Mouse (Mus musculus): ENCODE results near the gene Aptx. TPM values are rescaled to one million over a fixed set of nuclear protein-coding genes. Genes with fewer than 3 reads are reported as not detected.

The Aptx gene
- polyA plus RNA-seq, 1 experiment from 2014 or later, result 21.2 TPM

DNA sequence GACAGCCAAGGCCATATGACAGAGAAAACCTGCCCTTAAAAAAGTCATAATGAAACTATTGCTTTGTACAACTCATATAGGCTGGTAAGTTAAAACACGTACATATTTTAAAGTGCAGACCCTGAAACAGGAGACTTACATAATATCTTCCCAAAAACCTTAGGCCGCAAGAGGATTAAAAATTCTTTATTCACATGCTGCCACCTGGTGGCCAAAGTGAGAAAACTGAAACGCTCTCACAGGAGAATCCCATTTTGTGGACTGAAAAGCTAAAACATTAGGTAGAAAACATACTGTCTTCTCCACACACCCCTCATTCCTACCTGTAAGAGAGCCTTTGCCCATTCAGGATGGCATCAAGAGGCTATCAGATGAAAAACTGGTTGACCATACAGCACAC is 21.1 kb downstream of the Aptx start:
- Histone ChIP-seq H3K9me3 (ENCODE audit: control insufficient read depth, low read length) (no peaks in the 10 kb centered on the region), H3K27ac (replicated peaks) (no peak overlapping the region), H3K4me3 (ENCODE audit: low read depth, low read length) (no peak overlapping the region), H3K9ac (ENCODE audit: low read length) (no peak overlapping the region), H3K36me3 (ENCODE audit: control insufficient read depth, insufficient read depth, low read length) (peaks cover 3% of the 10 kb centered on the region; the same call in 1 of the 2 replicates), H3K4me1 (replicated peaks; ENCODE audit: control insufficient read depth, insufficient read depth) (no peaks in the 10 kb centered on the region), H3K27me3 (ENCODE audit: control insufficient read depth, insufficient read depth, low read length) (no peaks in the 10 kb centered on the region), H3K4me2 (replicated peaks; ENCODE audit: low read depth) (no peak overlapping the region)
- no peak for ATAC-seq (ENCODE audit: low FRiP score, low TSS enrichment)
- peak; percentile 38 for DNase-seq (ENCODE audit: low spot score)
- WGBS, result 9% methylated on average over 3 of the region's 3 CpGs
- TF ChIP-seq CTCF (IDR thresholded peaks at IDR 0.05; ENCODE audit: low read depth) (peak; percentile 82), EP300 (optimal IDR thresholded peaks at IDR 0.05) (no peak)

DNA sequence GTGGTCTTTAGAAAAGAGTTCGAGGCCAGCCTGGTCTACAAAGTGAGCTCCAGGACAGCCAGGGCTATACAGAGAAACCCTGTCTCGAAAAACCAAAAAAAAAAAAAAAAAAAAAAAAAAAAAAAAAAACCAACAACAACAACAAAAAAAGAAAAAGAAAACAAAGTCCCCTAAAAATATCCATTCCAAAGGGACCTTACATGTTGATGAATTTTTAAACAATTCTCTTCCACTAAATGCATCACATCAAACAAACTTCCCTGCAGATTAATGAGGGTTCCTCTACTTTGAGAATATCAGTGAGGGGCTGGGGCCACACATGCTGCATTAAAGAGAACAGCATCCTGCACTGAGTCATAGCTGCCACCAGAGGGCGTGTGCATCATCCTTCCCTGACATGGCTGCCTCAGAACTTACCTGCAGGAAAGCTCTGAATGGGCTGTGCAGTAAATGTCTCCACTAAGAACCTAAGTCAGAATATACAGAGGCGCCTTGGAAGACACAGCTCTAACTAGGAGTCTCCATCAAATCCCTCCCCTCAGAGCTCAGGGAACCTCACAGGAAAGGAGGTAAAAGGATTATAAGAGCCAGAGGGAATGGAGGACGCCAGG is 22.6 kb downstream of the Aptx start:
- no peaks in the 10 kb centered on the region for H3K4me1 ChIP-seq (replicated peaks; ENCODE audit: control insufficient read depth, insufficient read depth)
- DNase-seq (ENCODE audit: low spot score) (peak; percentile 38), ATAC-seq (ENCODE audit: low FRiP score, low TSS enrichment) (no peak)
- H3K9me3 ChIP-seq (ENCODE audit: control insufficient read depth, low read length), result no peaks in the 10 kb centered on the region
- no peak for TF ChIP-seq EP300 (optimal IDR thresholded peaks at IDR 0.05)
- peak; percentile 84 for TF ChIP-seq CTCF (IDR thresholded peaks at IDR 0.05; ENCODE audit: low read depth)
- no peak overlapping the region for H3K27ac ChIP-seq (replicated peaks)
- H3K4me3 ChIP-seq (ENCODE audit: low read depth, low read length), result no peak overlapping the region
- no peaks in the 10 kb centered on the region for H3K27me3 ChIP-seq (ENCODE audit: control insufficient read depth, insufficient read depth, low read length)
- 44% methylated on average over 5 of the region's 5 CpGs for WGBS
- H3K36me3 ChIP-seq (ENCODE audit: control insufficient read depth, insufficient read depth, low read length), result no peaks in the 10 kb centered on the region
- H3K9ac ChIP-seq (ENCODE audit: low read length), result no peak overlapping the region
- no peak overlapping the region for H3K4me2 ChIP-seq (replicated peaks; ENCODE audit: low read depth)

DNA sequence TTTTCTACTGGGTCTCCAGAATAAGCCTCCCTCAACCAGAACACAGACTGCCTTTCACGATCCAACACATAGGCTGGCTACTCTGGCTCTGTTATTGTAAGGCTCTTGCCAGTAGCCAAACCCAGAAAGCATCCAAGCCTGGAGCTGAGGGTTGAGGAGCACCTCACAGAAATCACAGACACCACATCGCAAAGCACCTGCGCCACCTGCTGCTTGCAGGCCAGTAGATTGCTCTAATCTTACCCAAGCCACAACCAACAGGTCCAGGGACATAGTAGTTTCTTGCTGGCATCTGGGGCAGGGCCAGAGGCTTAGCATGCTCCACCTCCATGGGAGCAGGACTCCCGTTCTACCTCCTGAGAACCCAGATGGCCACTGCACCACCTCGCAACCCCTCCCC is 25.9 kb downstream of the Aptx start:
- Histone ChIP-seq H3K27me3 (ENCODE audit: control insufficient read depth, insufficient read depth, low read length) (no peaks in the 10 kb centered on the region), H3K36me3 (ENCODE audit: control insufficient read depth, insufficient read depth, low read length) (no peaks in the 10 kb centered on the region), H3K9ac (ENCODE audit: low read length) (no peak overlapping the region), H3K9me3 (ENCODE audit: control insufficient read depth, low read length) (no peaks in the 10 kb centered on the region), H3K4me1 (replicated peaks; ENCODE audit: control insufficient read depth, insufficient read depth) (no peaks in the 10 kb centered on the region), H3K4me3 (ENCODE audit: low read depth, low read length) (no peak overlapping the region), H3K4me2 (replicated peaks; ENCODE audit: low read depth) (no peak overlapping the region), H3K27ac (replicated peaks) (no peak overlapping the region)
- TF ChIP-seq CTCF (IDR thresholded peaks at IDR 0.05; ENCODE audit: low read depth) (peak; percentile 75), EP300 (optimal IDR thresholded peaks at IDR 0.05) (no peak)
- whole genome bisulfite sequencing, result 41% methylated on average over 5 of the region's 5 CpGs
- DNase-seq (ENCODE audit: low spot score) (peak; percentile 63), ATAC-seq (ENCODE audit: low FRiP score, low TSS enrichment) (0 out of 2 replicates have a peak, but pooled peaks have one; percentile 21)

DNA sequence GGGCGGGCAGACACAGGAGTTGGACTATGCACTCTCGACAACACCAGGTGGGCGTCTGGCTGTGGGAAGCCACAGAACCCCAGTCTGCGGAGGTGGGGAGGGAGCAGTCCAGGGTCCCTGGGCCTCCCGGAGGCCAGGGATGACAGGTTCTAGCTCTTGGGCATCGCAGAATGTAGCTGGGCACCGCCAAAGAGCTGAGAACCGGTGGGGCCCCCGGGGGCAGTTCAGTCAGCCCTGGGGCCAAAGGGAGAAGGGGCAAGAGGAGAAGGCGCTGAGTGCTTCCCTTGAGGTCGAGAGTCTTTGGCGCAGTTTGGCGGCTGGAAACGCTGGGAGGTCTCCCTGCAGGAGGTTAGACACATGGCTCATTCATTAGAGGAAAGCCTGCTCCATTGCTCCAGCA is 26.7 kb downstream of the Aptx start:
- Histone ChIP-seq H3K4me1 (replicated peaks; ENCODE audit: control insufficient read depth, insufficient read depth) (no peaks in the 10 kb centered on the region), H3K9ac (ENCODE audit: low read length) (no peak overlapping the region), H3K36me3 (ENCODE audit: control insufficient read depth, insufficient read depth, low read length) (no peaks in the 10 kb centered on the region), H3K4me2 (replicated peaks; ENCODE audit: low read depth) (no peak overlapping the region), H3K27me3 (ENCODE audit: control insufficient read depth, insufficient read depth, low read length) (no peaks in the 10 kb centered on the region), H3K4me3 (ENCODE audit: low read depth, low read length) (no peak overlapping the region), H3K27ac (replicated peaks) (no peak overlapping the region), H3K9me3 (ENCODE audit: control insufficient read depth, low read length) (no peaks in the 10 kb centered on the region)
- TF ChIP-seq EP300 (optimal IDR thresholded peaks at IDR 0.05) (no peak), CTCF (IDR thresholded peaks at IDR 0.05; ENCODE audit: low read depth) (no peak)
- DNase-seq (ENCODE audit: low spot score) (no peak), ATAC-seq (ENCODE audit: low FRiP score, low TSS enrichment) (no peak)
- 24% methylated on average over 14 of the region's 14 CpGs for WGBS

DNA sequence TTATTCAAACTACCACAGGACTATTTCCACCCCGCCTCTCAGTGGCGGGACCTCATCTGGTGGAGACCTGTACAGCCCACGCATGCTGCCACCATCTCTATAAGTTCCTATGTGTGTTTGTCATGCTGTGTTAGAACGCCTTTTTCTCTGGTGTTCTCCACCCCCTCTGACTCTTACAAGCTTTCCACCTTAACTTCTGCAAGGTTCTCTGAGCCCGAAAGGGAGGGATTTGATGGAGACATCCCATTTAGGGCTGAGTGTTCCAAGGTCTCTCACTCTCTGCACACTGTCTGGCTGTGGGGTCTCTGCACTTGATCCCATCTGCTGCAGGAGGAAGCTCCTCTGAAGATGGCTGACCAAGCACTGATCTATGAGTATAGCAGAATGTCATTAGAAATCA is 29.5 kb downstream of the Aptx start:
- ATAC-seq (ENCODE audit: low FRiP score, low TSS enrichment) (no peak), DNase-seq (ENCODE audit: low spot score) (no peak)
- Histone ChIP-seq H3K27me3 (ENCODE audit: control insufficient read depth, insufficient read depth, low read length) (no peaks in the 10 kb centered on the region), H3K27ac (replicated peaks) (no peak overlapping the region), H3K9me3 (ENCODE audit: control insufficient read depth, low read length) (no peaks in the 10 kb centered on the region), H3K36me3 (ENCODE audit: control insufficient read depth, insufficient read depth, low read length) (no peaks in the 10 kb centered on the region), H3K4me3 (ENCODE audit: low read depth, low read length) (no peak overlapping the region), H3K9ac (ENCODE audit: low read length) (no peak overlapping the region), H3K4me1 (replicated peaks; ENCODE audit: control insufficient read depth, insufficient read depth) (no peaks in the 10 kb centered on the region), H3K4me2 (replicated peaks; ENCODE audit: low read depth) (no peak overlapping the region)
- 93% methylated on average over 5 of the region's 5 CpGs for WGBS
- TF ChIP-seq CTCF (IDR thresholded peaks at IDR 0.05; ENCODE audit: low read depth), result no peak
- no peak for TF ChIP-seq EP300 (optimal IDR thresholded peaks at IDR 0.05)

DNA sequence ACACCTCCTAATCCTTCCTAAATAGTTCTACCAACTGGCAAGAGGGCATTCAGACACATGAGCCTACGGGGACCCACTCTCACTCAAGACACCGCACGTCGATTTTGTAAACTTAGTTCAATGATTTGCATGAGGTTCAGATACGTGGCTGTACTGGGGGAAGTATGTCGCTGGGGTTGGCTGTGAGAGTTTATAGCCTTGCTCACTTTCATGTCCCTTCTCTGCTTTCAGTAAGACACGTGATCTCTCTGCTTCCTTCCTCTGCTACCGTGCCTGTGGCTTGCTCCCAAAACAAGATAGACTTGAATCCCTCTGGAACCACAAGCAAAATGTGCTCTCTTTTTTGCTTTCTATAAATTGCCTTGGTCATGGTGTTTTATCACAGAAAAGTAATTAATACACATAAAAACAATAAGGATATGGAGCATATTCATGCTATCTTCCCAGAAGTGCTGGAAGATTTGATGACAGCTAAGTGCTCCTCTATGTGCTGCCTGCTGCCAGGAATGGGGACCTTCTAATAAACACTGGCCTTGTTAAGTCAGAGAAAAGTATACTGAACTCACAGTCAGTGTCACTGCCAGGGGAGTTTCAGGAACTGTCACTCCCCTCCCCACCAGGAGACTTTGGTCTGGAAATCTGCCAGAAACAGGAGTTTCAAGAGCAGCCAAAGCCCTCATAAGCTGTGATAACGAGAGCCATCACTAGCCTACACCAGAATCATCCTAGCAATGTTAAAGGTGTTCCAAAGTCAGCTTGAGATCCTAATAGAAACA is 36.6 kb downstream of the Aptx start:
- TF ChIP-seq CTCF (IDR thresholded peaks at IDR 0.05; ENCODE audit: low read depth) (no peak), EP300 (optimal IDR thresholded peaks at IDR 0.05) (no peak)
- Histone ChIP-seq H3K9me3 (ENCODE audit: control insufficient read depth, low read length) (no peaks in the 10 kb centered on the region), H3K27me3 (ENCODE audit: control insufficient read depth, insufficient read depth, low read length) (no peaks in the 10 kb centered on the region), H3K9ac (ENCODE audit: low read length) (no peak overlapping the region), H3K4me3 (ENCODE audit: low read depth, low read length) (no peak overlapping the region), H3K4me2 (replicated peaks; ENCODE audit: low read depth) (no peak overlapping the region), H3K27ac (replicated peaks) (no peak overlapping the region), H3K36me3 (ENCODE audit: control insufficient read depth, insufficient read depth, low read length) (no peaks in the 10 kb centered on the region), H3K4me1 (replicated peaks; ENCODE audit: control insufficient read depth, insufficient read depth) (no peaks in the 10 kb centered on the region)
- ATAC-seq (ENCODE audit: low FRiP score, low TSS enrichment) (no peak), DNase-seq (ENCODE audit: low spot score) (no peak)
- WGBS, result 75% methylated on average over 9 of the region's 9 CpGs

Measured in stomach, postnatal 0 days (tissue).